27 mouse cellular contexts compared by ENCODE assay signal in genomic region chr3:59230912-59231311, GRCm38 (mm10). TPM values are rescaled to one million over a fixed set of nuclear protein-coding genes. Genes with fewer than 3 reads are reported as not detected.
A peak's percentile ranks its signal among the peaks of the same experiment; 100 is the strongest.
DNase-seq lines count a peak whose midpoint lies in the region; ATAC-seq lines count a peak whose summit lies in the region.
"Had no signal": no experiment of that assay in that cellular context is flagged by ENCODE, and none has a peak within 500 bp of the region (broad histone marks: within the 10 kb centered on the region; RNA-seq: fewer than 3 reads in every experiment).

No protein-coding gene starts in this region.

- intact Hi-C loops in left cerebral cortex, postnatal 14 days (cut with DNase I): no loop called here

- no peak overlapping the region for H3K9ac ChIP-seq in forebrain, embryonic 14.5 days (ENCODE audit: low read length)
- H3K9ac ChIP-seq in forebrain, embryonic 12.5 days: no peak overlapping the region
- H3K9ac ChIP-seq: forebrain, embryonic 13.5 days; limb, embryonic 13.5 days; liver, embryonic 15.5 days had no signal

- H3K9me3 ChIP-seq in forebrain, embryonic 14.5 days (replicated peaks; ENCODE audit: control insufficient read depth, low read length): no peaks in the 10 kb centered on the region
- no peaks in the 10 kb centered on the region for H3K9me3 ChIP-seq in forebrain, embryonic 12.5 days
- H3K9me3 ChIP-seq: forebrain, embryonic 13.5 days; limb, embryonic 13.5 days; liver, embryonic 15.5 days had no signal

- no peaks in the 10 kb centered on the region for H3K36me3 ChIP-seq in forebrain, embryonic 14.5 days (ENCODE audit: control insufficient read depth, insufficient read depth, low read length)
- no peaks in the 10 kb centered on the region for H3K36me3 ChIP-seq in forebrain, embryonic 12.5 days (replicated peaks)
- H3K36me3 ChIP-seq: limb, embryonic 13.5 days; liver, embryonic 15.5 days had no signal

- 71% methylated on average over 3 of the region's 3 CpGs for WGBS in forebrain, embryonic 14.5 days
- WGBS in forebrain, embryonic 12.5 days: 75% methylated on average over 3 of the region's 3 CpGs

- H3K4me3 ChIP-seq in forebrain, embryonic 14.5 days (ENCODE audit: low read depth, low read length): no peak overlapping the region
- H3K4me3 ChIP-seq in forebrain, embryonic 12.5 days (replicated peaks): no peak overlapping the region
- H3K4me3 ChIP-seq: forebrain, embryonic 13.5 days; limb, embryonic 13.5 days; liver, embryonic 15.5 days had no signal

- peak; percentile 20 for DNase-seq in forebrain, embryonic 14.5 days (ENCODE audit: low spot score)
- peak; percentile 41 to 55 for DNase-seq in left cerebral cortex, postnatal 14 days (ENCODE audit: low spot score in 2 of 2)
- no peak for DNase-seq in left cerebral cortex, adult 11 months (ENCODE audit: low spot score)
- DNase-seq in NIH3T3 (ENCODE audit: low read depth): peak; percentile 36
- peak; percentile 77 for DNase-seq in layer of hippocampus, adult 9-11 months
- no peak for DNase-seq in cerebellum, postnatal 4 days (ENCODE audit: low spot score in 2 of 2)
- DNase-seq: adrenal gland, postnatal 10 days; cerebellum, adult 11-12 months; cerebellum, postnatal 14 days; kidney, postnatal 10 days; thymus, postnatal 4 days had no signal

- H3K27ac ChIP-seq in forebrain, embryonic 14.5 days (ENCODE audit: low read depth, low read length): no peak overlapping the region
- no peak overlapping the region for H3K27ac ChIP-seq in forebrain, embryonic 12.5 days
- H3K27ac ChIP-seq: forebrain, embryonic 13.5 days; hindbrain, postnatal 0 days; limb, embryonic 13.5 days; liver, embryonic 15.5 days had no signal

- no peak for ATAC-seq in forebrain, embryonic 14.5 days
- ATAC-seq in forebrain, embryonic 12.5 days (ENCODE audit: low FRiP score): no peak
- ATAC-seq in megakaryocyte, adult 5-6 weeks (ENCODE audit: poor library complexity, severe bottlenecking): no peak
- ATAC-seq: activated CD4-positive, CD25-positive, alpha-beta regulatory T cell, adult 4 months; CD4-positive, CD25-positive, alpha-beta regulatory T cell, adult 4 months; forebrain, embryonic 13.5 days; hindbrain, postnatal 0 days; intestine, postnatal 0 days had no signal

- no peaks in the 10 kb centered on the region for H3K27me3 ChIP-seq in forebrain, embryonic 14.5 days (replicated peaks; ENCODE audit: control insufficient read depth, insufficient read depth, low read length)
- no peaks in the 10 kb centered on the region for H3K27me3 ChIP-seq in forebrain, embryonic 12.5 days
- H3K27me3 ChIP-seq: forebrain, embryonic 13.5 days; limb, embryonic 13.5 days; liver, embryonic 15.5 days had no signal

- H3K4me2 ChIP-seq in forebrain, embryonic 14.5 days (ENCODE audit: low read length): no peak overlapping the region
- no peak overlapping the region for H3K4me2 ChIP-seq in forebrain, embryonic 12.5 days
- H3K4me2 ChIP-seq: forebrain, embryonic 13.5 days; limb, embryonic 13.5 days; liver, embryonic 15.5 days had no signal

- H3K4me1 ChIP-seq in forebrain, embryonic 14.5 days (ENCODE audit: control insufficient read depth, insufficient read depth, low read length): no peaks in the 10 kb centered on the region
- H3K4me1 ChIP-seq in forebrain, embryonic 12.5 days: no peaks in the 10 kb centered on the region
- H3K4me1 ChIP-seq: forebrain, embryonic 13.5 days; liver, embryonic 15.5 days had no signal

RNA-seq across cellular contexts. Expression of gene P2ry13, which starts 20.2 kb away (rescaled TPM):
- polyA plus RNA-seq in forebrain, embryonic 14.5 days (2014; fragmentation: Nextera tagmentation; extraction: Ambion mirVana): 1.7 and 2.4 TPM in 2 replicates
- 0.58 and 1.2 TPM in 2 replicates for polyA plus RNA-seq in forebrain, embryonic 12.5 days (2016; fragmentation: Nextera tagmentation; extraction: Ambion mirVana)
- total RNA-seq in left cerebral cortex, postnatal 14 days (2021): 10 to 100 TPM; 11.6 to 14.4 TPM
- total RNA-seq in megakaryocyte, adult 5-6 weeks (2015): 4.9 and 6.5 TPM in 2 replicates
- total RNA-seq in megakaryocyte, adult 5-6 weeks (2017): 4.3 and 4.6 TPM in 2 replicates
- total RNA-seq: ES-E14 had no signal

RNA-seq across cellular contexts. Expression of gene P2ry12, which starts 31.8 kb away (rescaled TPM):
- polyA plus RNA-seq in forebrain, embryonic 14.5 days (2014; fragmentation: Nextera tagmentation; extraction: Ambion mirVana): 9.2 and 10.9 TPM in 2 replicates
- 2.9 and 4.4 TPM in 2 replicates for polyA plus RNA-seq in forebrain, embryonic 12.5 days (2016; fragmentation: Nextera tagmentation; extraction: Ambion mirVana)
- 10 to 100 TPM; 70.6 to 76.3 TPM for total RNA-seq in left cerebral cortex, postnatal 14 days (2021)
- 3.5 and 5.0 TPM in 2 replicates for total RNA-seq in megakaryocyte, adult 5-6 weeks (2015)
- total RNA-seq in megakaryocyte, adult 5-6 weeks (2017): 2.6 and 4.2 TPM in 2 replicates

RNA-seq across cellular contexts. Expression of gene Gpr87, which starts 36.0 kb away (rescaled TPM):
- not detected in 2 replicates for polyA plus RNA-seq in forebrain, embryonic 14.5 days (2014; fragmentation: Nextera tagmentation; extraction: Ambion mirVana)
- 0.15 and 0.17 TPM in 2 replicates for polyA plus RNA-seq in forebrain, embryonic 12.5 days (2016; fragmentation: Nextera tagmentation; extraction: Ambion mirVana)
- not detected for total RNA-seq in left cerebral cortex, postnatal 14 days (2021)
- total RNA-seq in megakaryocyte, adult 5-6 weeks (2015): not detected in 2 replicates
- not detected in 2 replicates for total RNA-seq in megakaryocyte, adult 5-6 weeks (2017)
- total RNA-seq: adrenal gland, postnatal 10 days; gastrocnemius, postnatal 4 days; hematopoietic stem cell, adult 5-6 weeks; hindbrain, postnatal 0 days; left cerebral cortex, adult 8-10 months had no signal
- polyA plus RNA-seq: activated CD4-positive, CD25-positive, alpha-beta regulatory T cell, adult 4 months; CD4-positive, CD25-positive, alpha-beta regulatory T cell, adult 4 months; intestine, postnatal 0 days; liver, embryonic 15.5 days; neural tube, embryonic 11.5 days; small intestine, adult 2 months; testis, adult 2 months had no signal

Comparison
In these comparisons a context has a peak if more than half of its experiments do, and no peak if none do; other contexts are left out.
1. DNase-seq: peak in forebrain, embryonic 14.5 days (single experiment), left cerebral cortex, postnatal 14 days (2 of 2), NIH3T3 (single experiment) and layer of hippocampus, adult 9-11 months (single experiment); none in left cerebral cortex, adult 11 months (single experiment) and cerebellum, postnatal 4 days (0 of 2).
2. RNA of gene P2ry12, which starts 31.8 kb away (total RNA-seq): 70.6 to 76.3 TPM in left cerebral cortex, postnatal 14 days; 2.6 to 5.0 TPM in megakaryocyte, adult 5-6 weeks; every median in the first group is over 10 times any median in the second.